Mouse (Mus musculus) C2C12 (cell line): ENCODE results near the gene Gm21708. TPM values are rescaled to one million over a fixed set of nuclear protein-coding genes. Genes with fewer than 3 reads are reported as not detected.
"Not testable (repeated sequence)": the region's sequence is repeated elsewhere in the genome, so short reads cannot be mapped to it uniquely, and the experiment has no call there.

Source experiments
- H3K27me3 ChIP-seq: one replicate; pipeline ENCODE4 v1.6.1; 2011; ENCODE audit not compliant: control insufficient read depth, insufficient read depth, insufficient read length
- H3K36me3 ChIP-seq: one replicate; pipeline ENCODE4 v1.6.1; 2011; ENCODE audit not compliant: control insufficient read depth, insufficient read depth
- H3K4me3 ChIP-seq: one replicate; pipeline ENCODE4 v1.5.1; 2011; ENCODE audit warnings: mild to moderate bottlenecking, control low read depth; ENCODE audit not compliant: poor library complexity, insufficient read depth, severe bottlenecking
- H3K79me2 ChIP-seq: one replicate; pipeline ENCODE4 v1.6.1; 2011; ENCODE audit not compliant: control insufficient read depth, insufficient read depth
- H3K79me3 ChIP-seq: one replicate; pipeline ENCODE4 v1.6.1; 2011; ENCODE audit warnings: low read depth, control low read depth
- H3ac ChIP-seq: one replicate; pipeline ENCODE3; 2011; ENCODE audit warnings: low read depth; ENCODE audit not compliant: control insufficient read depth, insufficient read length
- long read RNA-seq, 2 experiments: library from polyadenylated mRNA; unstranded; transcript quantifications; one replicate each; pipeline ENCODE4 v2.0.0; 2019 to 2020
- polyA plus RNA-seq: library from polyadenylated mRNA; unstranded; fragments of >200 nt; fragmentation: generic; extraction: Trizol; gene quantifications from one replicate; pipeline ENCODE4 v1.2.1, GENCODE M21; 2012; ENCODE audit warnings: missing spikeins

The Gm21708 gene
- polyA plus RNA-seq = not detected
- long read RNA-seq, experiment 1 = 0 reads
- long read RNA-seq, experiment 2 = 0 reads

DNA sequence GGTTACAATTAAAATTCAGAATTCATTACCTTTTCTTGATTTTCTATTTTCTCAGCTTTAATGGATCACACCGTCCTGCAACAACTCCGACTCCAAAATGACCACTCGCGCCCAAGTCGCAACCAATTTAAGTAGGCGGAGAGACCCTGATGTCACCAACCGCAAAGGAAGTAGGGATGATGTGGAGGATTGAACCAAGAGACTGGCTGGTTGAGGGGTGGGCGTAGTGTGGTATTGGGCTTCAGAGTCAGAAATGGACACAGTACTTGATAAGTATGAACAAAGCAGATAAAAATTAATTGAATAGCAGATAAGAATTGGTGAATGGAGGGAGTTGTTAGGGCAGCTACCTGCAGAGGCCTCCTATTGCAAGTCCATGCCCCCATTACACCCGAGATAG lies at the start of gene Gm21708, which contains the start of gene Gm21704:
Gene Gm21708 (minus strand): TSS at position 101 of the 400 bp plus-strand sequence.
Gene Gm21704 (minus strand): TSS at position 101 of the 400 bp plus-strand sequence.
- not testable (repeated sequence) for H3K27me3 ChIP-seq, H3ac ChIP-seq, H3K79me3 ChIP-seq, H3K4me3 ChIP-seq, H3K79me2 ChIP-seq, H3K36me3 ChIP-seq

Other genes with a start within 250 kb of the Gm21708 start
- gene Gm21677, start 103.7 kb downstream of the Gm21708 start, polyA plus RNA-seq = not detected
- gene Gm21693, start 64.8 kb downstream of the Gm21708 start, polyA plus RNA-seq = not detected
- gene Gm21704, start within 50 bp of the Gm21708 start, polyA plus RNA-seq = not detected